ENCODE assay signal across 9 mouse cellular contexts in the genomic region with DNA sequence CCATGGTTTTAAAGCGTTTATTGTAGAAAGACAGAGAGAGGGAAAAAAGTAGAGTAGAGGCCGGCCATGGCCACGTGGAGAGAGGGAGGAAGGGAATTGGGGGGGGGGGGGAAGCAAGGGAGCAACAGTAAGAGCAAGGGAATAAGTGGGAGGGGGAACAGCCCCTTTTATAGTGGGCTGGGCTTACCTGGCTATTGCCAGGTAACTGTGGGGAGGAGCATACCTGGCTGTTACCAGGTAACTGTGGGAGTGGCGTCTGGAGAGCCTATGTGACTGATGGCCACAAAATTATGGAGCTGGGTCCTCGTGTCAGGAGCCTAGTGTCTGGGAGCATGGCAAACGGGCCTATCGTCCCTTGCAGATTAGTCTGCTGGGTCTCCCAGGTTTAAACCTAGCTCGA. TPM values are rescaled to one million over a fixed set of nuclear protein-coding genes. Genes with fewer than 3 reads are reported as not detected.
DNase-seq lines count a peak whose midpoint lies in the region; ATAC-seq lines count a peak whose summit lies in the region.
"Had no signal": no experiment of that assay in that cellular context is flagged by ENCODE, and none has a peak within 500 bp of the region (broad histone marks: within the 10 kb centered on the region; RNA-seq: fewer than 3 reads in every experiment).

No protein-coding gene starts in this region.

- H3K4me2 ChIP-seq in kidney, embryonic 15.5 days, result peak overlapping the region; percentile 69
- H3K4me2 ChIP-seq in embryonic facial prominence, embryonic 12.5 days (replicated peaks), result peak overlapping the region; percentile 57
- H3K4me2 ChIP-seq in hindbrain, embryonic 14.5 days (replicated peaks), result peak overlapping the region; percentile 46; the same call in 1 of the 2 replicates
- peak overlapping the region; percentile 46 for H3K4me2 ChIP-seq in midbrain, embryonic 14.5 days (ENCODE audit: low read length)

- ATAC-seq in kidney, embryonic 15.5 days (replicated peaks; ENCODE audit: low FRiP score), result no peak; the same call in 1 of the 2 replicates
- no peak for ATAC-seq in embryonic facial prominence, embryonic 12.5 days (ENCODE audit: insufficient number of reproducible peaks, insufficient read depth, low FRiP score, low TSS enrichment)
- no peak for ATAC-seq in hindbrain, embryonic 14.5 days (ENCODE audit: low FRiP score)
- no peak for ATAC-seq in midbrain, embryonic 14.5 days (ENCODE audit: low FRiP score, low TSS enrichment)

- peaks cover 12% of the 10 kb centered on the region for H3K4me1 ChIP-seq in kidney, embryonic 15.5 days
- H3K4me1 ChIP-seq in embryonic facial prominence, embryonic 12.5 days, result no peaks in the 10 kb centered on the region
- H3K4me1 ChIP-seq in hindbrain, embryonic 14.5 days (replicated peaks; ENCODE audit: control insufficient read depth, insufficient read depth, low read length), result no peaks in the 10 kb centered on the region; the same call in 1 of the 2 replicates
- peaks cover 7% of the 10 kb centered on the region; the same call in 1 of the 2 replicates for H3K4me1 ChIP-seq in midbrain, embryonic 14.5 days (ENCODE audit: control insufficient read depth, insufficient read depth, low read length)

- DNase-seq in kidney, adult 8-10 months, result no peak
- DNase-seq in hindbrain, embryonic 14.5 days (ENCODE audit: low spot score), result no peak
- DNase-seq in midbrain, embryonic 14.5 days, result no peak
- no peak for DNase-seq in right cerebral cortex, postnatal 36 days (ENCODE audit: low spot score in 2 of 2)
- no peak for DNase-seq in natural killer cell, adult 2 months (ENCODE audit: low spot score in 2 of 2)
- DNase-seq: layer of hippocampus, adult 9-11 months; lung, adult 18-20 months had no signal

- 46% methylated on average over 8 of the region's 8 CpGs for WGBS in kidney, embryonic 15.5 days
- WGBS in embryonic facial prominence, embryonic 12.5 days, result 36% methylated on average over 8 of the region's 8 CpGs
- WGBS in hindbrain, embryonic 14.5 days, result 43% methylated on average over 8 of the region's 8 CpGs
- 48% methylated on average over 8 of the region's 8 CpGs for WGBS in midbrain, embryonic 14.5 days

- peaks cover 9% of the 10 kb centered on the region; the same call in 1 of the 2 replicates for H3K27me3 ChIP-seq in kidney, embryonic 15.5 days
- H3K27me3 ChIP-seq in embryonic facial prominence, embryonic 12.5 days, result peaks cover 9% of the 10 kb centered on the region; the same call in 1 of the 2 replicates
- 0 out of 2 replicates have a peak, but pooled peaks cover 11% of the 10 kb centered on the region for H3K27me3 ChIP-seq in hindbrain, embryonic 14.5 days (ENCODE audit: control insufficient read depth, insufficient read depth, low read length)
- peaks cover 5% of the 10 kb centered on the region; the same call in 1 of the 2 replicates for H3K27me3 ChIP-seq in midbrain, embryonic 14.5 days (ENCODE audit: control insufficient read depth, insufficient read depth, low read length)

- H3K36me3 ChIP-seq in kidney, embryonic 15.5 days, result no peaks in the 10 kb centered on the region
- H3K36me3 ChIP-seq in embryonic facial prominence, embryonic 12.5 days, result no peaks in the 10 kb centered on the region
- H3K36me3 ChIP-seq in hindbrain, embryonic 14.5 days (replicated peaks; ENCODE audit: control insufficient read depth, insufficient read depth), result no peaks in the 10 kb centered on the region
- no peaks in the 10 kb centered on the region for H3K36me3 ChIP-seq in midbrain, embryonic 14.5 days (ENCODE audit: control insufficient read depth, insufficient read depth, low read length)

- no peak overlapping the region for H3K27ac ChIP-seq in kidney, embryonic 15.5 days
- no peak overlapping the region for H3K27ac ChIP-seq in embryonic facial prominence, embryonic 12.5 days
- no peak overlapping the region for H3K27ac ChIP-seq in hindbrain, embryonic 14.5 days
- H3K27ac ChIP-seq in midbrain, embryonic 14.5 days (replicated peaks; ENCODE audit: low read depth, low read length), result no peak overlapping the region

- H3K9me3 ChIP-seq in kidney, embryonic 15.5 days (replicated peaks), result no peaks in the 10 kb centered on the region
- no peaks in the 10 kb centered on the region for H3K9me3 ChIP-seq in embryonic facial prominence, embryonic 12.5 days
- no peaks in the 10 kb centered on the region for H3K9me3 ChIP-seq in hindbrain, embryonic 14.5 days (ENCODE audit: control insufficient read depth, low read length)
- no peaks in the 10 kb centered on the region for H3K9me3 ChIP-seq in midbrain, embryonic 14.5 days (ENCODE audit: control insufficient read depth, low read length)

- H3K9ac ChIP-seq in kidney, embryonic 15.5 days, result peak overlapping the region; percentile 41; the same call in 1 of the 2 replicates
- 0 out of 2 replicates have a peak overlapping the region, but pooled peaks have one; percentile 31 for H3K9ac ChIP-seq in embryonic facial prominence, embryonic 12.5 days
- no peak overlapping the region for H3K9ac ChIP-seq in hindbrain, embryonic 14.5 days
- no peak overlapping the region for H3K9ac ChIP-seq in midbrain, embryonic 14.5 days (replicated peaks; ENCODE audit: low read length)

- peak overlapping the region; percentile 44 for H3K4me3 ChIP-seq in kidney, embryonic 15.5 days (replicated peaks)
- peak overlapping the region; percentile 35 for H3K4me3 ChIP-seq in embryonic facial prominence, embryonic 12.5 days
- H3K4me3 ChIP-seq in hindbrain, embryonic 14.5 days (replicated peaks; ENCODE audit: low read length), result no peak overlapping the region
- H3K4me3 ChIP-seq in midbrain, embryonic 14.5 days (replicated peaks; ENCODE audit: low read depth, low read length), result no peak overlapping the region

RNA-seq across cellular contexts. Expression of gene Ppp1r36, which starts 18.2 kb away (rescaled TPM):
- 3.1 and 4.3 TPM in 2 replicates for polyA plus RNA-seq in kidney, embryonic 15.5 days (2015; fragmentation: Nextera tagmentation; extraction: Ambion mirVana)
- polyA plus RNA-seq in embryonic facial prominence, embryonic 12.5 days (2016; fragmentation: Nextera tagmentation; extraction: Ambion mirVana), result 2.0 and 2.1 TPM in 2 replicates
- polyA plus RNA-seq in hindbrain, embryonic 14.5 days (2014; fragmentation: Nextera tagmentation; extraction: Ambion mirVana), result 1.8 and 2.6 TPM in 2 replicates
- 0.34 and 0.50 TPM in 2 replicates for polyA plus RNA-seq in midbrain, embryonic 14.5 days (2014; fragmentation: Nextera tagmentation; extraction: Ambion mirVana)

RNA-seq across cellular contexts. Expression of gene Hspa2, which starts 31.6 kb away (rescaled TPM):
- 9.3 and 10.3 TPM in 2 replicates for polyA plus RNA-seq in kidney, embryonic 15.5 days (2015; fragmentation: Nextera tagmentation; extraction: Ambion mirVana)
- polyA plus RNA-seq in embryonic facial prominence, embryonic 12.5 days (2016; fragmentation: Nextera tagmentation; extraction: Ambion mirVana), result 4.4 and 5.6 TPM in 2 replicates
- polyA plus RNA-seq in hindbrain, embryonic 14.5 days (2014; fragmentation: Nextera tagmentation; extraction: Ambion mirVana), result 6.4 and 7.9 TPM in 2 replicates
- 5.1 and 5.3 TPM in 2 replicates for polyA plus RNA-seq in midbrain, embryonic 14.5 days (2014; fragmentation: Nextera tagmentation; extraction: Ambion mirVana)

Comparison
In these comparisons a context has a peak if more than half of its experiments do, and no peak if none do; other contexts are left out.
1. H3K4me3 ChIP-seq: peak in kidney, embryonic 15.5 days (single experiment) and embryonic facial prominence, embryonic 12.5 days (single experiment); none in hindbrain, embryonic 14.5 days (single experiment) and midbrain, embryonic 14.5 days (single experiment).
2. H3K9ac ChIP-seq: peak in kidney, embryonic 15.5 days (single experiment) and embryonic facial prominence, embryonic 12.5 days (single experiment); none in hindbrain, embryonic 14.5 days (single experiment) and midbrain, embryonic 14.5 days (single experiment).
3. Peak in every context shown above with its lines, with median percentiles within 50 percentile points of each other: H3K4me2 ChIP-seq.